Mouse (Mus musculus): ENCODE data around the gene Atp1b1. TPM values are rescaled to one million over a fixed set of nuclear protein-coding genes. Genes with fewer than 3 reads are reported as not detected.
A peak's percentile ranks its signal among the peaks of the same experiment; 100 is the strongest.

Atp1b1 gene
- polyA plus RNA-seq, 2 experiments: 6.5 to 7.9 TPM

- Histone ChIP-seq H3K4me2 (ENCODE audit: low read depth) (peak overlapping the region; percentile 11), H3K9ac (replicated peaks) (no peak overlapping the region), H3K4me1 (replicated peaks; ENCODE audit: control insufficient read depth in 2 of 2, insufficient read depth in 2 of 2, low read length in 1 of 2) (peaks cover 0 to 8% of the 10 kb centered on the region in 2 experiments; a peak in 2 of 4 replicates), H3K27ac (no peak overlapping the region), H3K9me3 (ENCODE audit: control insufficient read depth, low read length) (no peaks in the 10 kb centered on the region), H3K36me3 (replicated peaks; ENCODE audit: control insufficient read depth, insufficient read depth, low read depth) (no peaks in the 10 kb centered on the region), H3K27me3 (ENCODE audit: control insufficient read depth, insufficient read depth, low read length) (no peaks in the 10 kb centered on the region), H3K4me3 (ENCODE audit: insufficient read depth in 1 of 2, low read depth in 2 of 2, low read length in 2 of 2) (no peak overlapping the region)
- peak; percentile 79 for ATAC-seq (ENCODE audit: insufficient read depth)
- TF ChIP-seq EP300 (IDR thresholded peaks at IDR 0.05; ENCODE audit: low read depth): peak; percentile 45
- no peak for TF ChIP-seq CTCF (IDR thresholded peaks at IDR 0.05; ENCODE audit: low read depth)
- no peak for DNase-seq (ENCODE audit: low read depth in 3 of 3, low spot score in 3 of 3)
- 25% methylated on average over 18 of the region's 18 CpGs for whole genome bisulfite sequencing (ENCODE audit: insufficient replicate concordance)
Observed at GRCm38 (mm10) chr1:164441408-164441974, 16.7 kb downstream of the Atp1b1 start.

GRCm38 (mm10) chr1:164440708-164441407, 17.3 kb downstream of the Atp1b1 start:
- no peak for DNase-seq (ENCODE audit: low read depth in 3 of 3, low spot score in 3 of 3)
- 42% methylated on average over 11 of the region's 11 CpGs for WGBS (ENCODE audit: insufficient replicate concordance)
- TF ChIP-seq EP300 (IDR thresholded peaks at IDR 0.05; ENCODE audit: low read depth): no peak
- no peak for TF ChIP-seq CTCF (IDR thresholded peaks at IDR 0.05; ENCODE audit: low read depth)
- peaks cover 0 to 8% of the 10 kb centered on the region in 2 experiments; a peak in 2 of 4 replicates for H3K4me1 ChIP-seq (replicated peaks; ENCODE audit: control insufficient read depth in 2 of 2, insufficient read depth in 2 of 2, low read length in 1 of 2)
- H3K27me3 ChIP-seq (ENCODE audit: control insufficient read depth, insufficient read depth, low read length): no peaks in the 10 kb centered on the region
- no peaks in the 10 kb centered on the region for H3K36me3 ChIP-seq (replicated peaks; ENCODE audit: control insufficient read depth, insufficient read depth, low read depth)
- H3K9ac ChIP-seq (replicated peaks): no peak overlapping the region
- H3K4me2 ChIP-seq (ENCODE audit: low read depth): peak overlapping the region; percentile 11; the same call in 1 of the 2 replicates
- H3K4me3 ChIP-seq (ENCODE audit: insufficient read depth in 1 of 2, low read depth in 2 of 2, low read length in 2 of 2): no peak overlapping the region
- H3K27ac ChIP-seq: no peak overlapping the region
- H3K9me3 ChIP-seq (ENCODE audit: control insufficient read depth, low read length): no peaks in the 10 kb centered on the region
- peak; percentile 29; the same call in 1 of the 2 replicates for ATAC-seq (ENCODE audit: insufficient read depth)

- no peak overlapping the region for H3K4me3 ChIP-seq (ENCODE audit: insufficient read depth in 1 of 2, low read depth in 2 of 2, low read length in 2 of 2)
- ATAC-seq (ENCODE audit: insufficient read depth) (no peak), DNase-seq (ENCODE audit: low read depth in 3 of 3, low spot score in 3 of 3) (no peak)
- H3K4me2 ChIP-seq (ENCODE audit: low read depth): no peak overlapping the region
- no peak for TF ChIP-seq EP300 (IDR thresholded peaks at IDR 0.05; ENCODE audit: low read depth)
- TF ChIP-seq CTCF (IDR thresholded peaks at IDR 0.05; ENCODE audit: low read depth): no peak
- H3K36me3 ChIP-seq (replicated peaks; ENCODE audit: control insufficient read depth, insufficient read depth, low read depth): no peaks in the 10 kb centered on the region
- peaks cover 0 to 8% of the 10 kb centered on the region in 2 experiments; a peak in 2 of 4 replicates for H3K4me1 ChIP-seq (replicated peaks; ENCODE audit: control insufficient read depth in 2 of 2, insufficient read depth in 2 of 2, low read length in 1 of 2)
- H3K9ac ChIP-seq (replicated peaks): no peak overlapping the region
- WGBS (ENCODE audit: insufficient replicate concordance): 20% methylated on average over 6 of the region's 6 CpGs
- no peaks in the 10 kb centered on the region for H3K27me3 ChIP-seq (ENCODE audit: control insufficient read depth, insufficient read depth, low read length)
- H3K9me3 ChIP-seq (ENCODE audit: control insufficient read depth, low read length): no peaks in the 10 kb centered on the region
- H3K27ac ChIP-seq: no peak overlapping the region
Observed at GRCm38 (mm10) chr1:164440230-164440629, 17.9 kb downstream of the Atp1b1 start.

- H3K4me2 ChIP-seq (ENCODE audit: low read depth): no peak overlapping the region
- no peaks in the 10 kb centered on the region for H3K9me3 ChIP-seq (ENCODE audit: control insufficient read depth, low read length)
- H3K27me3 ChIP-seq (ENCODE audit: control insufficient read depth, insufficient read depth, low read length): no peaks in the 10 kb centered on the region
- H3K27ac ChIP-seq: no peak overlapping the region
- DNase-seq (ENCODE audit: low read depth in 3 of 3, low spot score in 3 of 3) (no peak), ATAC-seq (ENCODE audit: insufficient read depth) (no peak)
- H3K4me1 ChIP-seq (replicated peaks; ENCODE audit: control insufficient read depth in 2 of 2, insufficient read depth in 2 of 2, low read length in 1 of 2): peaks cover 0 to 8% of the 10 kb centered on the region in 2 experiments; a peak in 2 of 4 replicates
- no peak overlapping the region for H3K9ac ChIP-seq (replicated peaks)
- no peak overlapping the region for H3K4me3 ChIP-seq (ENCODE audit: insufficient read depth in 1 of 2, low read depth in 2 of 2, low read length in 2 of 2)
- no peaks in the 10 kb centered on the region for H3K36me3 ChIP-seq (replicated peaks; ENCODE audit: control insufficient read depth, insufficient read depth, low read depth)
- 69% methylated on average over 7 of the region's 7 CpGs for WGBS (ENCODE audit: insufficient replicate concordance)
- TF ChIP-seq EP300 (IDR thresholded peaks at IDR 0.05; ENCODE audit: low read depth) (no peak), CTCF (IDR thresholded peaks at IDR 0.05; ENCODE audit: low read depth) (no peak)
Observed at GRCm38 (mm10) chr1:164436749-164437148, 21.4 kb downstream of the Atp1b1 start.

- ATAC-seq (ENCODE audit: insufficient read depth) (no peak), DNase-seq (ENCODE audit: low read depth in 3 of 3, low spot score in 3 of 3) (no peak)
- TF ChIP-seq EP300 (IDR thresholded peaks at IDR 0.05; ENCODE audit: low read depth): no peak
- TF ChIP-seq CTCF (IDR thresholded peaks at IDR 0.05; ENCODE audit: low read depth): no peak
- Histone ChIP-seq H3K27me3 (ENCODE audit: control insufficient read depth, insufficient read depth, low read length) (no peaks in the 10 kb centered on the region), H3K27ac (no peak overlapping the region), H3K4me2 (ENCODE audit: low read depth) (no peak overlapping the region), H3K36me3 (replicated peaks; ENCODE audit: control insufficient read depth, insufficient read depth, low read depth) (no peaks in the 10 kb centered on the region), H3K9ac (replicated peaks) (no peak overlapping the region), H3K4me3 (ENCODE audit: insufficient read depth in 1 of 2, low read depth in 2 of 2, low read length in 2 of 2) (no peak overlapping the region), H3K4me1 (replicated peaks; ENCODE audit: control insufficient read depth in 2 of 2, insufficient read depth in 2 of 2, low read length in 1 of 2) (no peaks in the 10 kb centered on the region), H3K9me3 (ENCODE audit: control insufficient read depth, low read length) (no peaks in the 10 kb centered on the region)
- WGBS (ENCODE audit: insufficient replicate concordance): 71% methylated on average over 6 of the region's 6 CpGs
Observed at GRCm38 (mm10) chr1:164434049-164434448, 24.1 kb downstream of the Atp1b1 start.
